Mouse (Mus musculus) liver, embryonic 16.5 days (tissue): ENCODE measurements at regions not wholly inside any gene's neighbourhood (a gene's known extent, or its start where the extent isn't known, plus 50 kb on each side); places are given as distances from the start of the nearest gene placed in this dataset.

ENCODE experiments used
- ATAC-seq: fragments of 200-750 bp; cut with Nextera tagmentation; 2 replicates; pipeline ENCODE4 v1.8.0; 2017; ENCODE audit warnings: low read depth, mild to moderate bottlenecking, moderate number of reproducible peaks, moderate library complexity
- H3K27ac ChIP-seq: fragments of 300-500 bp; sonication (generic); 2 replicates; pipeline ENCODE4 v1.5.1; 2014; ENCODE audit warnings: mild to moderate bottlenecking, low read length
- H3K27me3 ChIP-seq: fragments of 300-500 bp; sonication (generic); 2 replicates; pipeline ENCODE4 v1.6.1; 2014; ENCODE audit warnings: low read depth, low read length, mixed read lengths; ENCODE audit not compliant: control insufficient read depth, insufficient read depth
- H3K36me3 ChIP-seq: fragments of 300-500 bp; sonication (generic); 2 replicates; pipeline ENCODE4 v1.6.1; 2014; ENCODE audit warnings: mild to moderate bottlenecking; ENCODE audit not compliant: control insufficient read depth, insufficient read depth
- H3K4me1 ChIP-seq: fragments of 300-500 bp; sonication (generic); 2 replicates; pipeline ENCODE4 v1.6.1; 2014; ENCODE audit warnings: low read depth, low read length, mixed read lengths; ENCODE audit not compliant: control insufficient read depth
- H3K4me2 ChIP-seq: fragments of 300-500 bp; sonication (generic); 2 replicates; pipeline ENCODE4 v1.6.1; 2014; ENCODE audit warnings: low read depth, low read length, mixed read lengths
- H3K4me3 ChIP-seq: fragments of 300-500 bp; sonication (generic); 2 replicates; pipeline ENCODE4 v1.5.1; 2014; ENCODE audit warnings: low read depth, mild to moderate bottlenecking, low read length
- H3K9ac ChIP-seq: fragments of 300-500 bp; sonication (generic); 2 replicates; pipeline ENCODE4 v1.6.1; 2014; ENCODE audit warnings: low read depth, low read length
- H3K9me3 ChIP-seq: fragments of 300-500 bp; sonication (generic); replicated peaks from 2 replicates; pipeline ENCODE4 v1.6.1; 2016; ENCODE audit warnings: low read length; ENCODE audit not compliant: control insufficient read depth
- WGBS: fragments of 180-500 bp; shearing (Covaris S2); extraction: QIAGEN DNeasy Blood & Tissue Kit; methylation state at CpG from one replicate; pipeline ENCODE4 v1.1.7; 2014; ENCODE audit not compliant: insufficient replicate concordance; 5-methylcytosine and 5-hydroxymethylcytosine counted together

DNA sequence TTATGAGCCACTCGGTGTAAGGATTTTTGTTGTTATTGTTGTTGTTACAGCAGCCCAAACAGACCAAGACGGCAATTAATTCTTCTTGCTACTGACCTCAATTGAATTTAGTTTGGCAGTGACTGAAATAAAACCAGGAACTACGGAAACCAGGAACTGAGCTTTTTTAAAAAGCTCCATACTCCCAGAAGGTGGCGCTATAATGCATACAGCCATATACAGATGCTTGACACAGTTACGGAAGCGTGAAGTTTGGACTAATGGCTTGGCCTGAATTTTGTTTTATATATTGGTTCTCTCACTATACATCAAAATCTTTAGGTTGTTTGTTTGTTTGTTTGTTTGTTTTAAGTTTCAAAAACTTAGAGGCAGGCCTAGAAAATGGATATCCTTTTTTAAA is 98.5 kb upstream of the Adamts3 start:
- Histone ChIP-seq H3K4me2 (no peak overlapping the region), H3K4me1 (no peaks in the 10 kb centered on the region), H3K36me3 (no peaks in the 10 kb centered on the region), H3K4me3 (no peak overlapping the region), H3K9me3 (no peaks in the 10 kb centered on the region), H3K9ac (no peak overlapping the region), H3K27ac (no peak overlapping the region), H3K27me3 (no peaks in the 10 kb centered on the region)
- WGBS, result 44% methylated on average over 6 of the region's 6 CpGs
- ATAC-seq, result no peak

- no peaks in the 10 kb centered on the region for H3K4me1 ChIP-seq
- no peaks in the 10 kb centered on the region for H3K9me3 ChIP-seq
- WGBS, result 69% methylated on average over 3 of the region's 3 CpGs
- no peak overlapping the region for H3K27ac ChIP-seq
- H3K4me2 ChIP-seq, result no peak overlapping the region
- no peaks in the 10 kb centered on the region for H3K27me3 ChIP-seq
- H3K36me3 ChIP-seq, result no peaks in the 10 kb centered on the region
- ATAC-seq, result no peak
- no peak overlapping the region for H3K4me3 ChIP-seq
- no peak overlapping the region for H3K9ac ChIP-seq
Measured at GRCm38 (mm10) chr5:89980204-89980603, 97.1 kb upstream of the Adamts3 start.

DNA sequence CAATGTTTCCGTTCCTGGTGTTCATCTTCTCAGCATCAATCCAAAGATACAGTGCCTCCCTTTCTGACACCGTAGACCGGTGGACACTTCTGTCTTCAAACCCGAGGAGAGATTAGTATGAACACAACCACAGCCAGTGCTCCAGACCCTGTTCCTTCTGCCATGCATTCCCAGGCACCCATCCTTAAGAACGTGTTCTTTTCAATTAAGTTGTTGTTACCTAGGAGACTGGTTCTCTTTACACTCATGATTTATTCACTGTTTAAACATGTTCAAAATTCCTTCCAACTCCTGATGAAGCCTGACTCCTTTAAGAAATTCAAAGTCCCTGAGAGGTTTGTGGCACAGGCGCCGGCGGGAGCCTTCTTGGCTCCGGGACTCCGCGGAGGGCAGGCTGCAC is 69.5 kb upstream of the Adamts3 start:
- Histone ChIP-seq H3K27ac (no peak overlapping the region), H3K4me3 (no peak overlapping the region), H3K4me1 (no peaks in the 10 kb centered on the region), H3K9ac (no peak overlapping the region), H3K36me3 (no peaks in the 10 kb centered on the region), H3K9me3 (no peaks in the 10 kb centered on the region), H3K27me3 (no peaks in the 10 kb centered on the region), H3K4me2 (no peak overlapping the region)
- ATAC-seq, result no peak
- 77% methylated on average over 11 of the region's 11 CpGs for WGBS

- H3K4me2 ChIP-seq, result no peak overlapping the region
- H3K9ac ChIP-seq, result no peak overlapping the region
- WGBS, result 78% methylated on average over 3 of the region's 3 CpGs
- H3K27ac ChIP-seq, result no peak overlapping the region
- H3K36me3 ChIP-seq, result no peaks in the 10 kb centered on the region
- no peak for ATAC-seq
- H3K27me3 ChIP-seq, result no peaks in the 10 kb centered on the region
- H3K4me3 ChIP-seq, result no peak overlapping the region
- H3K9me3 ChIP-seq, result no peaks in the 10 kb centered on the region
- no peaks in the 10 kb centered on the region for H3K4me1 ChIP-seq
Measured at GRCm38 (mm10) chr5:89945660-89945925, 62.5 kb upstream of the Adamts3 start.

GRCm38 (mm10) chr5:89944855-89945659 is 61.9 kb upstream of the Adamts3 start:
- Histone ChIP-seq H3K9me3 (no peaks in the 10 kb centered on the region), H3K4me1 (no peaks in the 10 kb centered on the region), H3K4me2 (no peak overlapping the region), H3K9ac (no peak overlapping the region), H3K4me3 (no peak overlapping the region), H3K27ac (no peak overlapping the region), H3K27me3 (no peaks in the 10 kb centered on the region), H3K36me3 (no peaks in the 10 kb centered on the region)
- ATAC-seq, result no peak
- WGBS, result 55% methylated on average over 5 of the region's 5 CpGs

- Histone ChIP-seq H3K4me3 (no peak overlapping the region), H3K4me2 (no peak overlapping the region), H3K9ac (no peak overlapping the region), H3K4me1 (no peaks in the 10 kb centered on the region), H3K9me3 (no peaks in the 10 kb centered on the region), H3K36me3 (no peaks in the 10 kb centered on the region), H3K27me3 (no peaks in the 10 kb centered on the region), H3K27ac (no peak overlapping the region)
- 66% methylated on average over 9 of the region's 9 CpGs for WGBS
- ATAC-seq, result no peak
Measured at GRCm38 (mm10) chr5:89943276-89944127, 60.4 kb upstream of the Adamts3 start.

GRCm38 (mm10) chr5:89942244-89942643 is 59.1 kb upstream of the Adamts3 start:
- Histone ChIP-seq H3K36me3 (no peaks in the 10 kb centered on the region), H3K4me3 (no peak overlapping the region), H3K4me2 (no peak overlapping the region), H3K9me3 (no peaks in the 10 kb centered on the region), H3K9ac (no peak overlapping the region), H3K27ac (no peak overlapping the region), H3K27me3 (no peaks in the 10 kb centered on the region), H3K4me1 (no peaks in the 10 kb centered on the region)
- WGBS, result 49% methylated on average over 4 of the region's 4 CpGs
- no peak for ATAC-seq

- Histone ChIP-seq H3K4me1 (no peaks in the 10 kb centered on the region), H3K4me3 (no peak overlapping the region), H3K27me3 (no peaks in the 10 kb centered on the region), H3K9ac (no peak overlapping the region), H3K9me3 (no peaks in the 10 kb centered on the region), H3K27ac (no peak overlapping the region), H3K36me3 (no peaks in the 10 kb centered on the region), H3K4me2 (no peak overlapping the region)
- 67% methylated on average over 6 of the region's 6 CpGs for WGBS
- no peak for ATAC-seq
Measured at GRCm38 (mm10) chr5:89932999-89933398, 49.9 kb upstream of the Adamts3 start.
